Mouse (Mus musculus) forebrain, embryonic 16.5 days (tissue): Measurements from ENCODE around the gene Cenpa. TPM values are rescaled to one million over a fixed set of nuclear protein-coding genes. Genes with fewer than 3 reads are reported as not detected.

Experiments used
- ATAC-seq: fragments of 200-750 bp; cut with Nextera tagmentation; 2 replicates; pipeline ENCODE4 v1.8.0; 2017; ENCODE audit warnings: mild to moderate bottlenecking, moderate library complexity
- H3K27ac ChIP-seq: fragments of 300-500 bp; sonication (generic); 2 replicates; pipeline ENCODE4 v1.5.1; 2014; ENCODE audit warnings: low read length, control low read depth
- H3K27me3 ChIP-seq: fragments of 300-500 bp; sonication (generic); replicated peaks from 2 replicates; pipeline ENCODE4 v1.6.1; 2014; ENCODE audit warnings: low read length; ENCODE audit not compliant: control insufficient read depth, insufficient read depth
- H3K36me3 ChIP-seq: fragments of 300-500 bp; sonication (generic); 2 replicates; pipeline ENCODE4 v1.6.1; 2014; ENCODE audit not compliant: control insufficient read depth, insufficient read depth
- H3K4me1 ChIP-seq: fragments of 300-500 bp; sonication (generic); replicated peaks from 2 replicates; pipeline ENCODE4 v1.6.1; 2014; ENCODE audit warnings: low read length; ENCODE audit not compliant: control insufficient read depth, insufficient read depth
- H3K4me2 ChIP-seq: fragments of 300-500 bp; sonication (generic); 2 replicates; pipeline ENCODE4 v1.6.1; 2014; ENCODE audit warnings: mild to moderate bottlenecking, low read length, control low read depth
- H3K4me3 ChIP-seq: fragments of 300-500 bp; sonication (generic); replicated peaks from 2 replicates; pipeline ENCODE4 v1.5.1; 2014; ENCODE audit warnings: mild to moderate bottlenecking, low read length, control low read depth
- H3K9ac ChIP-seq: fragments of 300-500 bp; sonication (generic); replicated peaks from 2 replicates; pipeline ENCODE4 v1.6.1; 2014; ENCODE audit warnings: low read depth, low read length, control low read depth
- H3K9me3 ChIP-seq: fragments of 300-500 bp; sonication (generic); 2 replicates; pipeline ENCODE4 v1.6.1; 2016; ENCODE audit warnings: low read length; ENCODE audit not compliant: control insufficient read depth
- WGBS: fragments of 180-500 bp; shearing (Covaris S2); extraction: QIAGEN DNeasy Blood & Tissue Kit; methylation state at CpG from one replicate; pipeline ENCODE4 v1.1.7; 2014; 5-methylcytosine and 5-hydroxymethylcytosine counted together
- polyA plus RNA-seq: library from polyadenylated mRNA; unstranded; fragments of >200 nt; fragmentation: Nextera tagmentation; extraction: Ambion mirVana; gene quantifications from 2 replicates; pipeline ENCODE4 v1.2.1, GENCODE M21; 2015

The Cenpa gene
- polyA plus RNA-seq, 1 experiment from 2014 or later, result 95.3 TPM

GRCm38 (mm10) chr5:30712002-30712390 lies 45.4 kb downstream of the Cenpa start:
- peaks cover 29% of the 10 kb centered on the region for H3K4me1 ChIP-seq
- H3K9ac ChIP-seq, result peak overlapping the region; percentile 95
- no peaks in the 10 kb centered on the region for H3K9me3 ChIP-seq
- peak overlapping the region; percentile 98 for H3K4me3 ChIP-seq
- WGBS, result under 1% methylated on average over 14 of the region's 14 CpGs
- peaks cover 3% of the 10 kb centered on the region; the same call in 1 of the 2 replicates for H3K36me3 ChIP-seq
- H3K27me3 ChIP-seq, result no peaks in the 10 kb centered on the region
- peak overlapping the region; percentile 77 for H3K4me2 ChIP-seq
- H3K27ac ChIP-seq, result peak overlapping the region; percentile 98
- peak; percentile 6; the same call in 1 of the 2 replicates for ATAC-seq

GRCm38 (mm10) chr5:30712441-30713298 lies 46.1 kb downstream of the Cenpa start:
- ATAC-seq, result peak; percentile 62
- no peaks in the 10 kb centered on the region for H3K9me3 ChIP-seq
- H3K4me1 ChIP-seq, result peaks cover 35% of the 10 kb centered on the region
- H3K4me3 ChIP-seq, result peak overlapping the region; percentile 98
- H3K9ac ChIP-seq, result peak overlapping the region; percentile 95
- H3K4me2 ChIP-seq, result peak overlapping the region; percentile 77
- H3K36me3 ChIP-seq, result peaks cover 3% of the 10 kb centered on the region; the same call in 1 of the 2 replicates
- under 1% methylated on average over 42 of the region's 43 CpGs for WGBS
- peak overlapping the region; percentile 98 for H3K27ac ChIP-seq
- no peaks in the 10 kb centered on the region for H3K27me3 ChIP-seq

DNA sequence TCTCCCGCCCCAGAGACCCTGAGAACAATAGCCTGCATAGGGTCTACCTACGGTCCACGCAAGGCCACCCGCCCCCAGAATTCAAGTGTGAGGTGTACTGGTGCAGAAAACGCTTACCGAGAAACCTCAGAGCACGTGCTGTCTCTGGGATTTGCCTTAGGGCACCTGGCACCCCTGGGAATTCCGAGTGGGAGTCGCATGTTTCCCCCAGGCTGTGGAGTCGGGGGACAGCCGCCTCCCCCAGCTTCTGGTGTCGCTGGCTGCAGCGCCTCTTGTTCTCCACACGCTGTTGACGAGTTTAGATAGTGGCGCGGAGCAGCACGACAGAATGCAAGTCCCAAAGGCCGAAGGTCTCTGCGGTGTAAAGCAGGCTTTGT lies 46.7 kb downstream of the Cenpa start:
- Histone ChIP-seq H3K36me3 (peaks cover 3% of the 10 kb centered on the region; the same call in 1 of the 2 replicates), H3K4me2 (peak overlapping the region; percentile 77), H3K9me3 (no peaks in the 10 kb centered on the region), H3K27me3 (no peaks in the 10 kb centered on the region), H3K9ac (peak overlapping the region; percentile 95), H3K4me3 (peak overlapping the region; percentile 98), H3K27ac (peak overlapping the region; percentile 98), H3K4me1 (peaks cover 41% of the 10 kb centered on the region)
- under 1% methylated on average over 20 of the region's 20 CpGs for WGBS
- peak; percentile 6 for ATAC-seq

GRCm38 (mm10) chr5:30713691-30714090 lies 47.1 kb downstream of the Cenpa start:
- Histone ChIP-seq H3K9ac (peak overlapping the region; percentile 95), H3K4me3 (peak overlapping the region; percentile 98), H3K4me1 (peaks cover 45% of the 10 kb centered on the region), H3K4me2 (peak overlapping the region; percentile 77), H3K36me3 (peaks cover 3% of the 10 kb centered on the region; the same call in 1 of the 2 replicates), H3K27me3 (no peaks in the 10 kb centered on the region), H3K27ac (peak overlapping the region; percentile 98), H3K9me3 (no peaks in the 10 kb centered on the region)
- no peak for ATAC-seq
- 13% methylated on average over 11 of the region's 11 CpGs for WGBS

DNA sequence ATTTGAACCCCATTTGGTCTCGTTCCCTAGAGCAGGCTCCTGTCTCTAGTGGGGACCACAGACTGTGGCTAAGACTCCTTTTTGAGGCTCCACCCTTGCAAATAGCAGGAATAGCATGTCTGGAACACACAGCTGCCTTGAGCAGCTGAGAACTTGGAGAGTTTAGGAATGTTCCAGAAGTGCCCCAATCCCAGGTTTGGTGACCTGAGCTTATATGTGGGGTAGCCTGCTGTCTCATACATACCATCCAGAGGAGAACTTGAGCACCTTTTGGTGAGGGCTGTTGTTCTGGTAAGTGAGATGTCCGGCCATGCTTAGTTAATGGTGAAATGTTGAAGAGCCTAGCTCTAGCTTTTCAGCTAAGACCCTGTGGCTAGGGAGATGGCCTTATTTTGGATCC lies 49.7 kb downstream of the Cenpa start:
- H3K4me1 ChIP-seq, result peaks cover 42% of the 10 kb centered on the region

GRCm38 (mm10) chr5:30717506-30717905 lies 50.9 kb downstream of the Cenpa start:
- no peak overlapping the region for H3K4me2 ChIP-seq
- H3K36me3 ChIP-seq, result peaks cover 3% of the 10 kb centered on the region; the same call in 1 of the 2 replicates
- H3K9me3 ChIP-seq, result no peaks in the 10 kb centered on the region
- no peak for ATAC-seq
- WGBS, result 82% methylated on average over 4 of the region's 4 CpGs
- H3K4me1 ChIP-seq, result peaks cover 47% of the 10 kb centered on the region
- no peaks in the 10 kb centered on the region for H3K27me3 ChIP-seq
- H3K4me3 ChIP-seq, result no peak overlapping the region
- no peak overlapping the region for H3K9ac ChIP-seq
- no peak overlapping the region for H3K27ac ChIP-seq

More for the DNA sequence above, 49.7 kb downstream of the Cenpa start:
- H3K27me3 ChIP-seq, result no peaks in the 10 kb centered on the region
- no peaks in the 10 kb centered on the region for H3K9me3 ChIP-seq
- WGBS, result 87% methylated on average over 2 of the region's 2 CpGs
- no peak for ATAC-seq
- H3K36me3 ChIP-seq, result peaks cover 3% of the 10 kb centered on the region; the same call in 1 of the 2 replicates
- no peak overlapping the region for H3K4me3 ChIP-seq
- no peak overlapping the region for H3K4me2 ChIP-seq
- H3K9ac ChIP-seq, result no peak overlapping the region
- no peak overlapping the region for H3K27ac ChIP-seq

DNA sequence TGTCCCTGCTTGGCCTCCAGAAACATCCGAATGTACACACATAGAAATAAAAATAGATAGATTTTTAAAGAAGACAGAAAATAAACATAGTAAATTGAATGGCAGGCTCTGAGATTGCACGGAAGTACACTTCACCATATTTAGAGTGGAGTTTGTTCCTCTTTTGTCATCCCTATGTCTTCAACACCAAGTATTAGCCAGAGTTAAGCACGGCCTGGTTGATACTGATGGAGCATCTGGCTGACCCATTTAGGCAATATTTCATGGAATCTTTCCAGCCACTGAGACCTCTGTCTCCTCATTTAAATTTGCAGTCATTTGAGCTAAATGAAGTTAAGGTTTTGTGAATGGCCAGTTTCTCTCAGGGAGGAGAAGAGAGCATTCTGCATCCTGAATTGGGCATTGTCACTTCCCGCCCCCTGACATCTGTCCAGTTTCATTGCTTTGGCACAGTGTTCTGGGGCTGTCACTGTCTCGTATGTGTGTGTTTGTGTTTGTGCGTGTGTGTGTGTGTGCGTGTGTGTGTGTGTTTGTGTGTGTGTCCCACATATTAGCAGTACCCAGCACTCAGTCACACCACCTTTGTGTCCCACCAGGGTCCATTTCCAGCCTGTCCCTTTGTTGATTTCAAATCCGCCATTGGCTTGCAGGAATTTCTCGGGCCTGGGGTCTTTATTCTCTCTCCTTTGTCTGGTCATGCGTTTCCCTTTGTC lies 51.6 kb downstream of the Cenpa start:
- Histone ChIP-seq H3K27me3 (no peaks in the 10 kb centered on the region), H3K9me3 (no peaks in the 10 kb centered on the region), H3K4me2 (peak overlapping the region; percentile 32), H3K4me3 (no peak overlapping the region), H3K4me1 (peaks cover 47% of the 10 kb centered on the region), H3K27ac (peak overlapping the region; percentile 81), H3K9ac (peak overlapping the region; percentile 33; the same call in 1 of the 2 replicates), H3K36me3 (peaks cover 3% of the 10 kb centered on the region; the same call in 1 of the 2 replicates)
- ATAC-seq, result peak; percentile 22; the same call in 1 of the 2 replicates
- WGBS, result 20% methylated on average over 10 of the region's 10 CpGs

GRCm38 (mm10) chr5:30721935-30722334 lies 55.4 kb downstream of the Cenpa start:
- Histone ChIP-seq H3K27ac (no peak overlapping the region), H3K4me3 (no peak overlapping the region), H3K27me3 (no peaks in the 10 kb centered on the region), H3K4me2 (no peak overlapping the region), H3K4me1 (peaks cover 27% of the 10 kb centered on the region), H3K9ac (no peak overlapping the region), H3K36me3 (peaks cover 8% of the 10 kb centered on the region; the same call in 1 of the 2 replicates), H3K9me3 (no peaks in the 10 kb centered on the region)
- no peak for ATAC-seq
- WGBS, result 74% methylated on average over 8 of the region's 8 CpGs
